Mouse (Mus musculus) small intestine, adult 2 months (tissue): ENCODE measurements around the gene Zfp668.

Source experiments
- CTCF ChIP-seq: fragments of 200-500 bp; IDR thresholded peaks from 2 replicates; pipeline ENCODE4 v1.5.1; 2012; ENCODE audit warnings: low read depth, mild to moderate bottlenecking, control low read depth, inconsistent platforms, low read length, moderate library complexity, mixed read lengths; ENCODE audit not compliant: insufficient replicate concordance, insufficient read length; ENCODE audit errors: extremely low read depth
- POLR2A ChIP-seq: fragments of 200-500 bp; IDR thresholded peaks from 2 replicates; pipeline ENCODE4 v1.6.1; 2012; ENCODE audit warnings: low read depth, mild to moderate bottlenecking, control low read depth, inconsistent platforms, low read length, moderate library complexity

GRCm38 (mm10) chr7:127822494-127822893 lies 54.1 kb downstream of the Zfp668 start:
- TF ChIP-seq CTCF (no peak), POLR2A (no peak)
